23 mouse cellular contexts compared by ENCODE assay signal in the genomic region with DNA sequence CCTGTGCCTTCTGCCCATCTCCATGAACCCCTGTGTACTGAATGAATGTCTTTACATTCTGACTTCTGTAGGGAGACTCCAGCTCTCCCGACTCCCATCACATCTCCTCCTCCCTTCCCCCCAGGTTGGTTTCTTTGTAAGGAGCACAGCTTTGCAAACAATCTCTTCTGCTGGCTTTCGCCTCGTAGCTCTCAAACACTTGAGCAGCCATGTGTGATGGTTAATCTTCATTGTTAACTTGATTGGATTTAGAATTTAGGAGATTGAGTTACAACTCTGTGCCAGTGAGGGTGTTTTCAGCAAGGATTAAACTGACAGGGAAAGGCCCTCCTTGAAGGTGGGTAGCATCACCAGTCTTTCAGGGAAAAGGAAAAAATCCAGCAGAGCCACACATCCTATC.
DNase-seq lines count a peak whose midpoint lies in the region; ATAC-seq and TF ChIP-seq lines count a peak whose summit lies in the region.
"Had no signal": no experiment of that assay in that cellular context is flagged by ENCODE, and none has a peak within 500 bp of the region (broad histone marks: within the 10 kb centered on the region; RNA-seq: fewer than 3 reads in every experiment).

No protein-coding gene starts in this region.

- no peaks in the 10 kb centered on the region for H3K36me3 ChIP-seq in kidney, postnatal 0 days (ENCODE audit: insufficient read depth, low read length)
- H3K36me3 ChIP-seq: G1E; heart, embryonic 10.5 days; hindbrain, embryonic 12.5 days had no signal

- WGBS in kidney, postnatal 0 days: 42% methylated on average over 3 of the region's 3 CpGs

- DNase-seq in embryo, embryonic 10.5 days (ENCODE audit: low spot score): peak; percentile 10
- no peak for DNase-seq in embryo, embryonic 11 days
- peak; percentile 56 for DNase-seq in kidney, adult 9 months
- DNase-seq in kidney, postnatal 25 days: no peak
- DNase-seq in kidney, postnatal 0 days (ENCODE audit: low spot score): peak; percentile 37
- DNase-seq in kidney, postnatal 14 days: no peak
- no peak for DNase-seq in thymus, adult 18-20 months
- DNase-seq: adrenal gland, postnatal 10 days; B cell, adult 2 months; cerebellum, adult 11 months; cerebellum, adult 8-10 months; cerebellum, postnatal 14 days; gastrocnemius, postnatal 10 days; heart, adult 18-20 months; heart, postnatal 10 days; heart, postnatal 4 days had no signal

- H3K9me3 ChIP-seq in kidney, postnatal 0 days (replicated peaks; ENCODE audit: low read length): no peaks in the 10 kb centered on the region
- H3K9me3 ChIP-seq: G1E; heart, embryonic 10.5 days; hindbrain, embryonic 12.5 days had no signal

- H3K27me3 ChIP-seq in kidney, postnatal 0 days (ENCODE audit: insufficient read depth, low read length): no peaks in the 10 kb centered on the region
- H3K27me3 ChIP-seq: hindbrain, embryonic 12.5 days had no signal

- no peak for TF ChIP-seq CTCF in kidney, postnatal 0 days (IDR thresholded peaks at IDR 0.05; ENCODE audit: low read depth)

- H3K4me2 ChIP-seq in kidney, postnatal 0 days (ENCODE audit: low read length): no peak overlapping the region
- H3K4me2 ChIP-seq: hindbrain, embryonic 12.5 days had no signal

- no peak overlapping the region for H3K9ac ChIP-seq in kidney, postnatal 0 days (ENCODE audit: low read depth, low read length)
- H3K9ac ChIP-seq: hindbrain, embryonic 12.5 days had no signal

- ATAC-seq in kidney, postnatal 0 days (replicated peaks; ENCODE audit: low FRiP score, low read depth): no peak
- ATAC-seq: CD4-positive, CD25-positive, alpha-beta regulatory T cell, adult 4 months; forebrain, embryonic 16.5 days; hindbrain, embryonic 16.5 days had no signal

- no peaks in the 10 kb centered on the region for H3K4me1 ChIP-seq in kidney, postnatal 0 days (replicated peaks; ENCODE audit: insufficient read depth, low read length)

- no peak overlapping the region for H3K27ac ChIP-seq in kidney, postnatal 0 days
- H3K27ac ChIP-seq: hindbrain, embryonic 12.5 days had no signal

- no peak overlapping the region for H3K4me3 ChIP-seq in kidney, postnatal 0 days (replicated peaks; ENCODE audit: low read depth, low read length)
- H3K4me3 ChIP-seq: erythroblast, embryonic 14.5 days; heart, embryonic 10.5 days; hindbrain, embryonic 12.5 days had no signal

Comparison
In these comparisons a context has a peak if more than half of its experiments do, and no peak if none do; other contexts are left out.
1. DNase-seq: peak in embryo, embryonic 10.5 days (single experiment), kidney, adult 9 months (single experiment) and kidney, postnatal 0 days (single experiment); none in embryo, embryonic 11 days (single experiment), kidney, postnatal 25 days (0 of 2), kidney, postnatal 14 days (single experiment) and thymus, adult 18-20 months (0 of 2).